In the genomic region with DNA sequence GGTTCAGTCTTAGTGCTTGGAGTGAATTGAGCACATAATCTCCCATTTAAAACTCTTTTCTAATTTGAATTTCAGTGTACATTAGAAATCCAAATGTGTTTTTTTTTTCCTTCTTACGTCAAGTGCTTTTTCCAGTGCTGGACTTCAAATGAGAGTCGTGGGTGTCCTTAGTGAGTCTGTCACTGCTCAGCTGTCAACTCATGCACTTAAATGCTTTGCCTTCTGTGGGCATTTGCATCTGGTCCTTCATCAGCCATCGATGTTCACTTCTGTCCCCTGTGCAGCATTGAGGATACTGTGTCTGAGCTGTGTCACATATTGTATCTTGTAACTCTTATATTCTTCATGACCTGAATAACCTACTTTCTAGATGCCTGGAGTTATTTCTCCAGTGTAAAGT, we compare ENCODE assay signal across 8 mouse cellular contexts.
"Had no signal": no experiment of that assay in that cellular context is flagged by ENCODE, and none has a peak within 500 bp of the region (broad histone marks: within the 10 kb centered on the region; RNA-seq: fewer than 3 reads in every experiment).

No protein-coding gene starts in this region.

- DNase-seq: liver, postnatal 0 days; lung, adult 2 months; lung, postnatal 14 days; lung, postnatal 36 days; right cerebral cortex, postnatal 25 days; thymus, adult 2 months; thymus, postnatal 25 days; thymus, postnatal 4 days had no signal
